Mouse (Mus musculus) T-helper 2 cell (primary cell): ENCODE measurements around the gene Slc16a6.

Experiments used
- in situ Hi-C: fragments of 300-600 bp; cut with MboI, MseI; formaldehyde crosslinking; loops from one replicate; pipeline ENCODE4 v1.15.1; 2025; ENCODE audit warnings: high pct_unique_total_duplicates

The Slc16a6 gene

GRCm38 (mm10) chr11:109456261-109456660, 17.1 kb downstream of the Slc16a6 start:
- in situ Hi-C loops = no loop called here

GRCm38 (mm10) chr11:109451169-109451568, 22.2 kb downstream of the Slc16a6 start:
- in situ Hi-C loops = no loop called here

GRCm38 (mm10) chr11:109445438-109446035, 27.9 kb downstream of the Slc16a6 start:
- in situ Hi-C loops = loop anchor here (5.0 kb wide), 2 partner anchors 97 to 142 kb away; no protein-coding TSS in a partner anchor

- in situ Hi-C loops = loop anchor here (5.0 kb wide), 2 partner anchors 127 to 187 kb away; no protein-coding TSS in a partner anchor
Measured at GRCm38 (mm10) chr11:109444600-109444999, 28.8 kb downstream of the Slc16a6 start.

- in situ Hi-C loops = loop anchor here (5.0 kb wide), 2 partner anchors 126 to 186 kb away; no protein-coding TSS in a partner anchor
Measured at GRCm38 (mm10) chr11:109443468-109444263, 29.7 kb downstream of the Slc16a6 start.

- in situ Hi-C loops = loop anchor here (5.0 kb wide), 2 partner anchors 125 to 185 kb away; no protein-coding TSS in a partner anchor
Measured at GRCm38 (mm10) chr11:109442166-109442730, 31.1 kb downstream of the Slc16a6 start.

- in situ Hi-C loops = loop anchor here (5.0 kb wide), 2 partner anchors 124 to 184 kb away; no protein-coding TSS in a partner anchor
Measured at GRCm38 (mm10) chr11:109441119-109441518, 32.3 kb downstream of the Slc16a6 start.

- in situ Hi-C loops = loop anchor here (5.0 kb wide), 2 partner anchors 123 to 183 kb away; no protein-coding TSS in a partner anchor
Measured at GRCm38 (mm10) chr11:109440641-109441040, 32.8 kb downstream of the Slc16a6 start.

GRCm38 (mm10) chr11:109439829-109440340, 33.5 kb downstream of the Slc16a6 start:
- in situ Hi-C loops = loop anchor here (5.0 kb wide), 2 partner anchors 123 to 183 kb away; no protein-coding TSS in a partner anchor

GRCm38 (mm10) chr11:109439209-109439608, 34.2 kb downstream of the Slc16a6 start:
- in situ Hi-C loops = no loop called here

- in situ Hi-C loops = no loop called here
Measured at GRCm38 (mm10) chr11:109436889-109437288, 36.5 kb downstream of the Slc16a6 start.

GRCm38 (mm10) chr11:109434233-109434798, 39.1 kb downstream of the Slc16a6 start:
- in situ Hi-C loops = no loop called here

GRCm38 (mm10) chr11:109427353-109427752, 46.0 kb downstream of the Slc16a6 start:
- in situ Hi-C loops = loop anchor here (5.0 kb wide), 1 partner anchor 60 kb away; no protein-coding TSS in a partner anchor

- in situ Hi-C loops = loop anchor here (5.0 kb wide), 1 partner anchor 59 kb away; no protein-coding TSS in a partner anchor
Measured at GRCm38 (mm10) chr11:109426272-109426586, 47.2 kb downstream of the Slc16a6 start.

GRCm38 (mm10) chr11:109425392-109426271, 47.8 kb downstream of the Slc16a6 start, which contains the start of gene Amz2:
Gene Amz2, plus strand, starts transcription at chr11:109425946.
- in situ Hi-C loops = loop anchor here (5.0 kb wide), 1 partner anchor 58 kb away; no protein-coding TSS in a partner anchor

GRCm38 (mm10) chr11:109423294-109423693, 50.1 kb downstream of the Slc16a6 start:
- in situ Hi-C loops = no loop called here

GRCm38 (mm10) chr11:109422263-109422662, 51.1 kb downstream of the Slc16a6 start:
- in situ Hi-C loops = no loop called here

- in situ Hi-C loops = no loop called here
Measured at GRCm38 (mm10) chr11:109421205-109421604, 52.2 kb downstream of the Slc16a6 start.

GRCm38 (mm10) chr11:109420567-109420962, 52.8 kb downstream of the Slc16a6 start:
- in situ Hi-C loops = no loop called here

GRCm38 (mm10) chr11:109419961-109420566, 53.3 kb downstream of the Slc16a6 start:
- in situ Hi-C loops = no loop called here
